Mouse (Mus musculus): ENCODE data around the gene Ros1. TPM values are rescaled to one million over a fixed set of nuclear protein-coding genes. Genes with fewer than 3 reads are reported as not detected.

Ros1 gene
- polyA plus RNA-seq, 1 experiment from 2014 or later = 0.62 TPM

Small RNAs within 50 kb of the gene (microRNA-seq; reads per million reads assigned to microRNA genes)
- not detected for gene Gm24084

Other genes with a start within 250 kb of the Ros1 start
- 0.08 and 0.55 TPM in 2 replicates for gene Vgll2, start 172.7 kb downstream of the Ros1 start, polyA plus RNA-seq (2015; fragmentation: Nextera tagmentation; extraction: Ambion mirVana)
- gene Dcbld1, start 38.4 kb upstream of the Ros1 start, polyA plus RNA-seq (2015; fragmentation: Nextera tagmentation; extraction: Ambion mirVana) = 34.4 and 43.8 TPM in 2 replicates
- not detected in 2 replicates for gene Gm26741, start 163.5 kb upstream of the Ros1 start, polyA plus RNA-seq (2015; fragmentation: Nextera tagmentation; extraction: Ambion mirVana)
- gene Gopc, start 186.9 kb upstream of the Ros1 start, polyA plus RNA-seq (2015; fragmentation: Nextera tagmentation; extraction: Ambion mirVana) = 19.8 and 22.1 TPM in 2 replicates
- 15.5 and 35.6 TPM in 2 replicates for gene Nepn, start 193.7 kb upstream of the Ros1 start, polyA plus RNA-seq (2015; fragmentation: Nextera tagmentation; extraction: Ambion mirVana)
- 14.6 and 16.4 TPM in 2 replicates for gene Nus1, start 222.3 kb upstream of the Ros1 start, polyA plus RNA-seq (2015; fragmentation: Nextera tagmentation; extraction: Ambion mirVana)